Mouse (Mus musculus) thymus, postnatal 4 days (tissue): Measurements from ENCODE around the gene Gm2663.
"Not testable (repeated sequence)": the region's sequence is repeated elsewhere in the genome, so short reads cannot be mapped to it uniquely, and the experiment has no call there.

ENCODE experiments used
- DNase-seq: peaks from one replicate; pipeline ENCODE4 v3.0.0; 2021

Gene Gm2663

DNA sequence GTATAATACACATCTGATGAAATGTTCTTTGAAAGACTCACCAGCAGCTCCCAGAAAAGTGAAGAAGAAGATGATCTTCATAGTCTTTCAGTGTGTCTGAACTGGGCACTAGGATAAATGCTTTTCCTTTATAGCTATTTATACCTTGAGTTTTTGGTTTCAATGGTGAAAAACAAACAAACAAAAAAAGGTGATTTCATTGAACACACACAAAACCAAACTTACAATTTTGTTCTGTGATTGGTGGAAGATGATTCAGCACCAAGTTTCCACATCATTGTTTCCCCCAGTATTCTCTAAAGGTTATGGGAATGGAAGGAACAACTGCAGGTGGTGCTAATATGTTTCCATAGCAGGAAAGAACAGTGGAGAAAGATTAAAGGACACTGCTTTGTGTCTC lies at the start of gene Gm2663:
Gene Gm2663 (minus strand): TSS at position 101 of the 400 bp plus-strand sequence.
- DNase-seq: not testable (repeated sequence)

DNA sequence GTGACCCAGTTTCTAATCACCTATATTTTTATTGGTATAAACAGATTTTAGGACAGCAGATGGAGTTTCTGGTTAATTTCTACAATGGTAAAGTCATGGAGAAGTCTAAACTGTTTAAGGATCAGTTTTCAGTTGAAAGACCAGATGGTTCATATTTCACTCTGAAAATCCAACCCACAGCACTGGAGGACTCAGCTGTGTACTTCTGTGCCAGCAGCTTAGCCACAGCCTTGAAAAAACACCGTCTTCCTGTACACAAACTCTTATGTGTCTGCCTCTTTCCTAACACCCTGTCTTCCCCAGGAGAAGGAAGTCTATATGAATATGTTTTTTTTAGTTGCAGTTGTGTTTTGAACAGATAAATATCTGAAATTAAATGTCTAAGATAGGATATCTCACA lies 49.3 kb upstream of the Gm2663 start:
- no peak for DNase-seq

GRCm38 (mm10) chr6:41047961-41048360 lies 48.7 kb upstream of the Gm2663 start:
- no peak for DNase-seq

DNA sequence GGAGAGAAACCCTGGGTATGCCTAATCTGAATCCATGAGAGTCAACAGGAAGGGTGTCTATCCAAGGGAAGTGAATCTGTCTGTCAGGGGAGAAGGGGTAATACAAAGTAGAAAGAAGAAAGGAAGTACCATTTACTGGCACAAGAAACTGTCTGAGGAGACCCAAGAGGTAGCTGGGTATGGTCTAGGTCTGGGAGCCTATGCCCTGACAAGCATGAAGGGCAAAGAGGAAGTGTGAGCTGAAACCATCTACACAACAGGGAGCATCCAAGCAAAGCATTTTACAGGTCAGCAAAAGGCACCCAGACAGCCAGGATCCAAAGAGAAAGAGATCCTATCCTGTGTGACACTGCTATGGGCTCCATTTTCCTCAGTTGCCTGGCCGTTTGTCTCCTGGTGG lies 47.9 kb upstream of the Gm2663 start:
- DNase-seq: no peak

DNA sequence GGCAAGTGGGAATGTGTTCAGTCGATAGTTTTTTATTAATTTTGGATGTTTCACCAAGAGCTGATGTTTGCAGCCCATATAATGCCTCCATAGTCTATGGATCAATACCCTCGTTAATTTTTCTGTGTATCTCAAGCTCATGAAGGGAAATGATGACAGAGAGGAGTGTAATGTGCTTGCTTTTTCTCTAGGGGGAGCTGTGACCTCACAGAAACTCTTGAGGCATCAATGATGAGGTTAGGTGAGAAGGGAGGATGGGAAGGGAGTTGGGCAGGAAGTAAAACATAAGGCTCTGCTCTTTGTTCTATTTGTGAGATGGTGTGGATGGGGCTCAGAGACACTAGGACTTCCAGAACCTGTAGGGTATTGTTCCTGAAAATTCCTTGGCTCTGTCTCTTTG lies 47.3 kb upstream of the Gm2663 start:
- DNase-seq: no peak

- no peak for DNase-seq
These were observed 45.5 kb upstream of the Gm2663 start for GRCm38 (mm10) chr6:41044753-41045152.

GRCm38 (mm10) chr6:41044314-41044713 lies 45.0 kb upstream of the Gm2663 start:
- no peak for DNase-seq

DNA sequence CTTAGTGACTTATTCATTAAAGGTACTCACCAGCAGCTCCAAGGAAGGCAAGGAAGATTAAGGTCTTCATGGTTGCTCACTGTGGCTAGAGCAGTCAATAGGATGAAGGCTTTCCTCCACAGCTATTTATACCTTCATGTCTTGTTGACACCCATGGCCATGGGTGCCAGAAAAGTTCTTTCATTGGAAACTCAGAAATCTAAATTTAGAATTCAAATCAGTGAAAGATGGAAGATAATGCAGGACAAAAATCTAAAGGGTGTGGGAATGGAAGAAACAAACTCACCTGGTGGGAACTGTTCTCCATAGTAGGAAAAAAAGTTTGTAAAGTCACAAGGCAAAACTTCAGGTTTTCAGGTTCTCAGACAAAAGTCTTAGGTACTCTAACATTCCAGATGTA lies 36.1 kb upstream of the Gm2663 start, which contains the start of gene 2210010C04Rik:
Gene 2210010C04Rik (minus strand): TSS at position 101 of the 400 bp plus-strand sequence.
- DNase-seq: no peak

DNA sequence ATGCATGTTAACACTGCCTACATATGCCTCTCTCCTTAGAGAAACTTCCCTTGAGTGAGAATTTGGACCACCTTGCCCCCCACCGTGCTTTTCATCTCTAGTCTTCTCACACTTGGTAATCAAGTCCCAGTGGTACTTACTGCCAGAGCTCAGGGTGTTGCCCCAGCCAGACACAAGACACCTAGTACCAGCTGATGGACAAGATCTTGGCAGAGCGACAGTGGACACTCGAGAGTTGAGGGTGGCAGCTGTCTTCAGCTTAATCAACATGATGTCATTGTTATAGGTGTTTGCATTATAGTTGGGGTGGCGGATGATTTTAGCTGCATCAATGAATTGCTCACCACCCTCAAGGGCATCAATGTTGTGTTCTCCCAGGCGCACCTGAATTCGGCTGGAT lies 33.5 kb upstream of the Gm2663 start:
- DNase-seq: no peak

DNA sequence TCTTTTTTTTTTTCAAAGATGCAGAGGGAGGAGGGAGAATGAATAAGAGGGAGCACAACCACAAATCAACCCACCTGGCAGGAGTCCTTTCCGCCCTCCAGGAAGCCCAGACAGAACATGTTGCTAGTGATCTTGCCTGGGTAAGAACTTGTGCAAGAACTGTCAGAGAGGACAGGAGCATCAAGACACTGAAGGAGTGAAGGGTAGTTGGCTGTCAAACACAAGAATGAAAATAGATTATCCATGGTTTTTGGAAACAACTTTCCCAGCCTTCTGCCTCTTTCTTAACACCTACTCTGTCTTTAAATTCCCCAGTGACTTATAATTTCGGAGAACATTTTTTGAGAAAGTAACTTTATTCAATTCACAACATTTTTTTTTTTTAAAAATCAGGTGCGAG lies 33.0 kb upstream of the Gm2663 start:
- DNase-seq: no peak

DNA sequence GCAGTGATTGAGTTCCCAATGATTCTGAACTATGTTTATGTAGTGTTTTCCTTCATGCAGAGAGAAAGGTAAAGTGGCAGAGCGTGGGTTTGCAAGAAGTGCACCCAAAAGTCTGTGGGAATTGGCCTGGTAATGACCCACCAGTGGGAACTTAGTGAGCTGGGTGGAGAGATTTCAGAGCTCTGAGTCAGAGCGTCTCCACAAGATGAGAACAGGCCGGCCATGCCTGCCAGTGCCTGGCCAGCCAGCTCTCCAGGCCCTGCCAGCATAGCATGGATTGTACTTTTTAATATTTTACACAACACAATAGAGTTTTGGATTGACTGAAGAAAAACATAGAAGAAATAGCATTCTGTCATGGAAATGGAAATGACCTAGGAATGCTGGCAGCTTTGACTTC lies 31.5 kb upstream of the Gm2663 start:
- DNase-seq: no peak

- no peak for DNase-seq
These were observed 27.8 kb upstream of the Gm2663 start for GRCm38 (mm10) chr6:41027053-41027452.

DNA sequence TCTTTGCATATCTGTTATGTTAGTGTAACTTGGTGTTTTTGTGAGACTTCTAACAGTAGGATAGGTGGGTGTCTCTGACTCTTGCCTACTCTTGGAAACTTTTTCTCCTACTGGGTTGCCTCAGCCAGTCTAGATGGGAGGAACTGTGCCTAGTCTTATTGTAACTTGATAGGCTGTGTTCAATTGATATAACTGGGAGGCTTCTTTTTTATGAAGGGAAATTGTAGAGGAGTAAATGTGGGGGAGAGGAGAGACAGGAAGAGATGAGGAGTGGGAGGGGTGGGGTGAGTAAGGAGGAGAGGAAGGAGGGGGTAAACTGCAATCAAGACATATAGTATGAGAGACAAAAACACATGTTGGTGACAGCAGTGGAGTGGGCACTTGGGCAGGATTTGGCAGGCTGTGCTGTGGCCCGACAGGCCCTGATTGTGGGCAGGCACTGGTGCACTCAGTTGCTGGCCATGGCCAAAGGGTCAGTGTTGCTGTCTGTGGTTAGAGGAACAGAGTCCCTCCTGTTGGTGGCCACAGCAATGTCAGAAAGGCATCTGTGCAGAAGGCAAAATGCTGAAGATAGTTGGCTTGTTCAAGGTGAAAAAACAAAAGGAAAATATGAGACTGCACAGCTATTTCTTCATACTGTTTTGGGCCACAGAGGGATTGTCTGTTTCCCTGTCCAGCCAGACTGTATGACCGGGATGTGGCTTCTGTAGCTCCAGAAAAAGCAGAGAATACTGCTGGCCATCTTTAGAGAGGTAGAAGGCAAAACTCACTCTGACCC lies 26.8 kb upstream of the Gm2663 start:
- DNase-seq: no peak

- no peak for DNase-seq
These were observed 19.9 kb upstream of the Gm2663 start for GRCm38 (mm10) chr6:41019140-41019539.

DNA sequence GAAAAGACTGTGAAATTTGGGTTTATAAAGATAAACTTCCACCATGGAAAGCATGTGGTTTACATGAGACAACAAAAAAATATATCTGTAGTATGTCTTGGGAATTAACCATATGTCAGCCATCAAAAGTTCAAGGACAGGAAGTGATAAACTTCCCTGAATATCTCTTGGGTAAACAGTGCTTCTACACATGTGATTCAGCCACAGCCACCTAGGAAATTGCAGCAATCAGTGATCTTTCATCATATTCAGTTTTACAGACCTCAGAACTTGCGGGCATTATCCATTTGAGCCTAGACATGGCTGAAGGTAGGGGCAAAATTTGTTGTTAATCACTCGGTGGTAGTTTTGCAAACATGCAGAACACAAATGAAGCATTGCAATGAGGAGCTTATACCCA lies 19.4 kb upstream of the Gm2663 start:
- no peak for DNase-seq

DNA sequence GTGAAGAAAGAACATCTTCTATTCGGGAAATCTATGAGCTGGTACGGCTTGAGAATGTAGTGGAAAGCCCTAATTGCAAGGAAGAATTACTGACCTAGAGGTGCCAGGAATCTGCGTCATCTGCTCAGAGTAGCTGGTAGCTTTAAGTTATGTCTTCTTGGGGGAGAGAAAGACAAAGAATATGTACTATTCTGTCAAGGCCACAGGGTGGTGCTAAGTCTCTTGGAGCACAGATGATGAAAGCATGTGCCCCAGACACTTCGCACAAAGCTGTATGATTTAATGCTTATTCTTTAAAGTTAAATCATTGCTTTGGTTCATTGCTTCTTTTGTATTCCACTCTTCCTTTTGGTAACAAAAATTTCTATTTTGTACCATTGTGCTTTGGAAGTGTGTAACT lies 15.8 kb upstream of the Gm2663 start:
- peak; percentile 14 for DNase-seq

GRCm38 (mm10) chr6:40964454-40964853 lies 34.8 kb downstream of the Gm2663 start, which contains the start of gene 1810009J06Rik:
1810009J06Rik (plus strand) TSS chr6:40964754.
- not testable (repeated sequence) for DNase-seq

GRCm38 (mm10) chr6:40953716-40954115 lies 45.6 kb downstream of the Gm2663 start:
- no peak for DNase-seq

DNA sequence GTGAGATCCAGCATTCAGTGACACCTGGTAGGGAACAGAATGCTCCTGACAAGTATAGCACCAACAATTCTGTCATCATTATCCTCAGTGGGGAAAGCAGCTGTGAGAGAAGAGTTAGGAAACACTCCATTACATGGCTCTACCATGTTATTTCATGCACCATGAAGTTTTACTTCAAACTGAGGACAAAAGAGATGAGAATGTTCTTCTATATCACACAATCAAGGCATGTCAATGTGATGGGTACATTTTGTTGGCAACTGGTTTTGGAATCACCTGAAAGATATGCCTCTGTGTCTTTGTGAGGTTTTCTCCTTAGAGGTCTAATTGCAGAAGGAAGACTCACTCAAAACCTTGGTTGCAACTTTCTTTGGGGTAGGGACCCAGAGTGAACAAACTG lies 47.5 kb downstream of the Gm2663 start, which contains the start of gene Gm4744:
Gene Gm4744 (minus strand): TSS at position 101 of the 400 bp plus-strand sequence.
- no peak for DNase-seq
